Mouse (Mus musculus) c-Kit-positive CD71-positive TER-119-negative erythroid progenitor cells, embryonic 14.5 days (primary cell): ENCODE results near the gene Hoxa1.

Source experiments
- DNase-seq: peaks from one replicate; pipeline ENCODE4 v3.0.0-alpha.2; 2013; ENCODE audit warnings: low read depth

The Hoxa1 gene

DNA sequence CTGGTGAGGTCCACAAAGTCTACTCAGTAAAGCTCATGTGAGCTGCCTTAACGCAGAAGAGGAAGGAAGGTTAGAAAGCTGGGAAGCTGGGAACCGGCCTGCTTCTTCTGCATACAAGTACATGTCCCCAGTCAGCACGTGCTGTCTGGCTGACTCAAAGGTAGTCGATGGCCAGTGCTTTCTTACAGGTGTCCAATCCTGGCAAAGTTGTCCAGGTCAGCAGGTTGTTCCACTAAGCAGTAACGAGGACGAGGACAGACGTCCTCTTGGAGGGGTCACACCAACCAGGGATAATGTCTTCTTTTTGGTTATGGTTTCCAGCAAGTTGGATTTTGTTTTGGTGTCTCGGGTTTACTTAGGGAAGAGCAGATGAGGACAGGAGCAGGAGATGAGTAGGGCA is 31.8 kb upstream of the Hoxa1 start:
- DNase-seq: no peak

DNA sequence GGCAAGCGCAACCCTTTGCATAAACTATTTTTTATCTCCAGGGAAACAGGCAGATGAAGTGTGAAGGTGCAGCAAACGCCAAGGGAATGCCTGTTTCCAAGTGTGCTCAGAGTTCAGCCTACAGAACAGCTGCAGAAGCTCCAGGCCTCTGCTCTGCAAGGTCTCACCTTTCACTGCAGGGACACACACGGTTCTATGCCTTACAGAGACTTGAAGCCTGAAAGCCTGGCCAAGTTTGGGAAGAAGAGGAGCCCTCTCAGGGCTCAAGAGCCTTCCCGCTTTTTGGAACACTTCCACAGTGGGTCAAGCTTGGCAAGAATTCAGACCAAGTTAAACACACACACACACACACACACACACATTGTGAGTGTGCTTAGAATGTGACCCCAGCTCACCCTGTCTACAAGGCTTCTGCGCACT is 31.1 kb upstream of the Hoxa1 start:
- no peak for DNase-seq

DNA sequence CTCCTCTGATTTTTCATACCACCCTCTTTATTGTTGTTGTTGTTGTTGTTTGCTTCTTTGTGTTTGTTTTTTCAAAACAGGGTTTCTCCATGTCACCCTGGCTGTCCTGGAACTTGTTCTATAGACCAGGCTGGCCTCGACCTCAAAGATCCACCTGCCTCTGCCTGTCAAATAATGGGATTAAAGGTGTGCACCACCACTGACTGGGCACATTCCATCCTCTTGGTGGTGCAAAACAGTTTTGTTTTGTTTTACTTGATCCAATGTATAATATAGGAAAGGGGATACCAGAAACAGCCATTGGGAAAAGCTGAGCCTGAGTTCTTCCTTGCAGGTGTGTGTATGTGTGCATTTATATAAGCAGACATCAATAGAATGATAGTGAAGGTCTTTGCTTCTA is 28.4 kb upstream of the Hoxa1 start:
- no peak for DNase-seq

- no peak for DNase-seq
Measured at GRCm38 (mm10) chr6:52185834-52186233, 27.7 kb upstream of the Hoxa1 start.

GRCm38 (mm10) chr6:52185222-52185621 is 27.1 kb upstream of the Hoxa1 start:
- no peak for DNase-seq

- DNase-seq: no peak
Measured at GRCm38 (mm10) chr6:52184668-52185067, 26.6 kb upstream of the Hoxa1 start.

DNA sequence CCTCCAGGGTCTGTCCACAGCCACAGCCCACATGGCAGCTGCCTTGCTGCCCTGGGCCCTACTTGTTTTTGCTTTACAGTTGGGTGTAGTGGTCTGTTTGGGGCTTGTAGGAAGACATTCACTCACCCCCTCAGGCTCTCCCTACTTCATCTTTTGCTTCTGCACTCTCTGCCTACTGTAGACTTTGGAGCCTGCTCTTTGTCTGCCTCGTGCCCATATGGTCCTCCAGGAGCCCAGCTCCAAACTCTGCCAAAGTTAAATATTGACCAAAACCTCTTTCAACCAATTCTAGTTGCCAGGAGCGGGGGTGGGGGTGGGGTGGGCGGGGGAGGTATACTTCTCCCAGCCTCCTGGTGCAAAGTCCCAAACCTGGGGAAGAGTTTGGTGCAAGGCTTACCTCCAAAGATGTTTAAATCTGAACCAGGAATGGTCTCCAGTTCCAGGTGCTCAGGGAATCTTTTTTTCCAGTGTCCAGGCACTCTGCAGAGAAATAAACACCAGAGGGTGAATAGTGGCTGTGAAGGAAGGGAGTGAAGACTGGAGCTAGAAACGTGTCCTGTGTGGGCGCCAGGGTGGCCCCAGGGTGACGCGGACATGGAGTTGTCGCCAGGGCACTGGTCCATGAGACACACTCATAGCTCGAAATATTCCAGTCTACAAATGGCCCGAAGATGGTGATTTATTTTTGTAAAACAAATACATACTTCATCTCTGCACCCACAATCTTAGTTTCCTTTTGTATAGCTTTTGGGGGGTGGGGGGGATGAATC is 25.4 kb upstream of the Hoxa1 start:
- DNase-seq: no peak

DNA sequence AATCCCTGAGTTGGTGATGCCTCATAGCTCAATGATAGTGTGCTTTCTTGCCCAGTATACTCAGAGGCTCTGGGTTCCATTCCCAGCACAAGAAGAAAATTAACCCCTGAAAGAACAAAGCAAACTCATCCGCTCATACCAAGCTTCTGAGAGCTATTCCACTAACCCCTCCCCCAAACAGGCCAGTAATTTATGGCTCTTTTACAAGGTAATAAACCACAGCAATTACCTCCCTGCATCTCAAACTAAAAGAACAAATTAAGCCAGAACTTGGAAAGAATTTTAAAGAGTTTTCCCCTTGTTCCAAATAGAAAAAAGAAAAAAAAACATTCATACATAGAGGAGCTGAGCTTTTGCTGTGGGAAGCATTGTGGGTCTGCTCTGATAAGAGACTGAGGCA is 24.7 kb upstream of the Hoxa1 start:
- no peak for DNase-seq

DNA sequence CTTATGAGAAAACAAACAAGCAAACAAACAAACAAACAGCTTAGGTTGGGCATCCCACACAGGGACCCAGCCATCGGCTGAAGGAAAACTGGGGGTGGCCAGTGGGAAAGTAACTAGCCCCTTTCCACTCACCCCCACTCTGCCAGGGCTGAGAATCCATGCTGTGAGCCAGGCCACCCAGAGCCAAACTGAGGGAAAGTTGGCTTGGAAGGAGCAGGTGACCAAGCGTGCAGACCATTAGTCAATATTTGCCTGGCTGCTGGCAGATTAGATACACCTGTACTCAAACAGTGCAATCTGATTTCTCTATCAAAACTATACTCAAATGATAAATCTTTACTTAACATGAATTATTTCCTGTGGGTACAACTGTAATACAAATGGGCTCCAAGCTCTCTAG is 23.9 kb upstream of the Hoxa1 start:
- DNase-seq: no peak

DNA sequence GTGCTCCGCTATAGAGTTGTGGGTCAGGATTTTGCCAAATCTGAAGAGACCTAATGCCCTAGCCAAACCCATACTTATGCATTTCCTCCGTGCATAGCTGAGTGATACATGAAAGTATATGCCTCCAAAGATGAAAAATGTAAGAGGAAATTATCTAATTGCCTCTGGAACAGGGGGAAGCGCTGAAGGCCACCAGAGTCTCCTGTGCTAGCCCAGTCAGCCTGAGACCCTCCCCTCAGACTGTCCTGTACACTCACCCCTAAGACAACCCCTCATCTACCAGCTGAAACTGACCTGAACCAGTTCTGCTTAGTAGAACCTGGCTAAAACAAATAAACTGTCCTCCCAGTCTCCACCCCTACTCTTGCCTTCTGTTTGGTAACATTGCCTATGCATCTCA is 22.6 kb upstream of the Hoxa1 start:
- no peak for DNase-seq

GRCm38 (mm10) chr6:52180213-52180710 is 22.1 kb upstream of the Hoxa1 start:
- DNase-seq: no peak

- no peak for DNase-seq
Measured at GRCm38 (mm10) chr6:52179690-52180089, 21.6 kb upstream of the Hoxa1 start.

DNA sequence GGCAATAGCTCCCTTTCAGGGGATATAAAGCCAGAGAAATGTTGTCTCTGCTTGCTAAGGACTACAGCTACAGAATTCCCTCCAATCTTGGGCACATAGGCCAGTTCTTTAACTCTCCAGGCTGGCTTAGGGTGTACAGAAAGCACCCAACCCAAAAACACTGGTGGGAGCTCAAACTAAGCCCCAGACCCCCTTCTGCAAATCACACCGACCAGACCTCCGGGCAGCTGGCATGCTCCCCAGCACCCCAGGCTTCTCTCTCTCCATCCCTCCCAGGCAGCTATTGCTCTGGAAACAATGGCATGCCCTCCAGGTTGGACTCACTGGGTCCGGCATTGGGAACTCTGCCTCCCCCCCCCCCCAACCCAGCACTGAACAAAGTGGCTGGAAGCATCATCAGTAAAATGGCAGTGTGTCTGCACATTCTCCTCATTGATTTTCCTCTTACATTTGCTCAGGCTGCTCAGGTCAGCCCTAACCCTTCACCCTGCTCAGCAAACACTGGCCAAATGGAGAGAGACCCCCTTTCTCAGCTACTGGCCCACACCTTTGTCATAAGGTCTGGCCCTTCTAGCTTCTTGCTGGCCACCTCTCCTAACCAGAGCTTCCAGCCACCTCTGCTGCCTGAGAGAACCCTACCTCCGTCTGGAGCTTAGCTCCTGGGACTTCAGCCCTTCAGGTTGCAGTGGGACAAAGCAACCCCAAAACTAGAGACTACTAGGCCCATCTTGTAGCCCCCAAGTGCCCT is 21.0 kb upstream of the Hoxa1 start:
- no peak for DNase-seq

DNA sequence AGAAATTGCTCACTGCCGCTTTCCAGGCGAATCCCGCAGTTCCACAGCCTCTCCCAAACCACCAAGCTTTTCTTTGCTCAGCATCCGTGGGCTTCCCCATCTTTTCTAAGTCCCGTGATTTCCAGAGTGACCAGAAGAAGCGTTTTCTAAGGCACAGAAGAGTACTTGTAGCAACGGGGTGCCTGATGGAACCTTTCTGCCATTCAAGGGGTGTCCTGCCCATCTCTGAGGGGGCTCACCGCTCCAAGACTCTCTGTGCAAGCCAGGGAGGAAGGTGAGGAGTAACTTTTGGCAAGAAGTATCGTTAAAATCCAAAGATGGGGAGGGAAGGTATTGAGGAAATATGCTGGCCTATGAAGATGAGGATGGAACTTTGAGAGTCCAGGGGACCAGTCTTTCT is 19.7 kb upstream of the Hoxa1 start:
- no peak for DNase-seq

DNA sequence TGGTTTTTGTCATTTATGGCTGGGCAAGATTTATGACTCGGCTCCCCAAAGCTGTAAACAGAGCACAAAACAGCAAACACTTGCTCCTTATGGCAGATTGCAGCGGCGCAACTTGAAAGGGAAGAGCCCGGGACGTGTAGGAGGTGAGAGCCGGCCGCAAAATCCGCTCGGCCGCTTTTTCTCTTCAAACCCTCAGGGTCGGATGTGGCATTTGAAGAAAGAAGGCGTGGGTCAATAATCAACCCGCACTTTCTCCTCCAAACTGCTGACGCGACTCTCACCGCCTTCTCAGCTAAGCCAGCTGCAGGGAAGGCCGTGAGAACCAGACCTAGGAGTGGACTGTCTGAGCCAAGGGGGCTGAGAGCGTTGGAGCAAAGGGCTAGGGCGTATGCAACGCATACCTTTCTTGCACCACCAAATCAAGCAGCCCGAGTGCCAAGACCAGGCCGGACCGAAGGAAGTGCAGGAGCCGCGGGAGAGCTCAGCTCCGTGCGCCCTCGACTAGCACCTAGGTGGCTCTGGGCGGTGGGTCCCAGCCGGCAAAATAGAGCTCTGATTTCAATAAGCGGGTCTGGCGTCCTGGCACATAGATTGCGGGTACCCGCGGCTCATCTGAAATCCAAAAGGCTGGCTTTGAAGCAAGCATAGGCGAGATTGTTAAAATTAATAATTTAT is 19.1 kb upstream of the Hoxa1 start, which contains the start of gene 5730596B20Rik:
TSS of gene 5730596B20Rik (plus strand) at position 438 of the 675 bp plus-strand sequence.
- DNase-seq: no peak

DNA sequence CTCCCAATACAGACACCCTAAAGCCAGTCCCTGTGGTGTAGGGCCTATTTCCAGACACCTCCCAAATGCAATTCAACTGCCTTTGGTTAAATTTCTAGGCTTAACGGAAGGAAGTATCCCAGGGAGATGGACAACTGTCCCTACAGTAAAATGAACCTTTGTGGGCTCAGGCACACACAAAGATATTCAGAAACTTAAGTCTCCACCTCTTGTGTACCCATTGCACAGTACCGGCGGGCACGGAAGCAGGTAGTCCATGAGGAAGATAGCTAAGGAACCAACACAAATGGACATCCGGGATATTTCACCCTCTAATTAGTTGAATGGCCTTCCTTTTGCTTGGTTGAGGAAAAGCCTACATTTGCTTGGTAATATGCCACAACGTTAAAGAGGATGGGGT is 18.3 kb upstream of the Hoxa1 start:
- no peak for DNase-seq

GRCm38 (mm10) chr6:52175864-52176263 is 17.7 kb upstream of the Hoxa1 start:
- DNase-seq: no peak

GRCm38 (mm10) chr6:52174968-52175751 is 17.0 kb upstream of the Hoxa1 start:
- no peak for DNase-seq

GRCm38 (mm10) chr6:52173648-52174047 is 15.5 kb upstream of the Hoxa1 start:
- no peak for DNase-seq

- DNase-seq: no peak
Measured at GRCm38 (mm10) chr6:52172501-52172900, 14.4 kb upstream of the Hoxa1 start.

DNA sequence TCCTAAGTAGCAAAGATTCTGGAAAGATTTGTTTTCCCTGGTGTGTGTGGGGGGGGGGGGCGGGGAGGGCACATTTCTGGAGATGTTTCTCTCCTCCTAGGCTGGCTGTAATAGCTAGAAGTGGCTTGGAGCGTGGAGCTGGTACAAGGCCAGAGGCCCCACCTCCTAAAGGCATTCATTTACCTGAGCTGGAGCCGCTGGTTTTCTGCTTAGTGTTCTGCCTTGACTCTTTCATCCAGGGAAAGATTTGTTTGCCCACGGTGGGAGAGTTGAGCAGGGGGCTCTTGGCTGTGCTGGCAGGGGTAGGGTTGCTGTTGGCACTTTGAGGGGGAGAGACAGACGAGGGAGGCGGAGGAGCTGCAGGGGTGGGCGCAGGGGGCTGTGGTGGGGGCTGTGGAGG is 13.8 kb upstream of the Hoxa1 start:
- DNase-seq: no peak

DNA sequence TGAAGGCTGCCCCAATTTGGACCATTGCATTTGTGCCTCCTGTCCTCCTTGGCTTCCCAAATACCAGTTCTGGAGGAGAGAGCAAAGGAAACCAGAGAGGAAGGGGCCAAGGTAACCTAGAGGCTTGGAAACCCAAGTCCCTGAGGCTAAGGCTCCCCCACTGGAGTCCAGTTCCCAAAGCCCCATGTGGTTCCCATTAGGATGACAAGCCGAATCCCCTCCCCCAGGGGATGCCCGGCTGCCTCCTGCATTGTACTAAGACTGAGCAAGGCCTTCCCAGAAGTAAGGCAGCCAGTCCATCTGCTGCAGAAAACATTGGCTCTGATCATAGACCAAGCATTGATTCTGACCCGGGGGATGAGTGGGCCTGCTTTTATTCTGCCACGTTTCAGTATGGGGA is 13.2 kb upstream of the Hoxa1 start:
- no peak for DNase-seq
